Mouse (Mus musculus): ENCODE results near the gene Psen2.

DNA sequence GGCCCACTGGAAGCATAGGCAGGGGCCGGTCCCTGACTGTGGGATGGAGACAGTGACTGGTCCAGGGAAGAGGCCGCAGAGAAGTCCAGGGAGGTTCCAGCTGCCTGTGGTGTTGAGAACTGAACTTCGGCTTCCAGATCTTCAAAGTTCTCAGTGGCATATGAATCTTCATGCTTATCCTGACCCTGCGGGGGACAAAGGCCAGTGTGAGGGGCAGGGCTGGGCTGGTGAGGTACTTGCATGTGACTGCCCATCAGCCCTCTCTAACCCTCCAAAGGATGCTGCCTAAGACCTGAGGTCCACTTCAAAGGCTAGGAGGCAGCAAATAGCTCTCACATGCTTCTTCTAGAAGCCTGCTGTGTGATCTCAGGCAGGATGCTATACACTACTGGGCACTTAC lies 84.1 kb downstream of the Psen2 start:
- TF ChIP-seq CTCF (IDR thresholded peaks at IDR 0.05; ENCODE audit: low read depth) (no peak), EP300 (IDR thresholded peaks at IDR 0.05; ENCODE audit: low read depth) (no peak)
